8 mouse cellular contexts compared by ENCODE assay signal in genomic region chr3:27899012-27899726, GRCm38 (mm10). TPM values are rescaled to one million over a fixed set of nuclear protein-coding genes. Genes with fewer than 3 reads are reported as not detected.
DNase-seq lines count a peak whose midpoint lies in the region; ATAC-seq and TF ChIP-seq lines count a peak whose summit lies in the region.

No protein-coding gene starts in this region.

- no peaks in the 10 kb centered on the region for H3K9me3 ChIP-seq in midbrain, postnatal 0 days (ENCODE audit: low read length)
- no peaks in the 10 kb centered on the region for H3K9me3 ChIP-seq in midbrain, embryonic 15.5 days
- H3K9me3 ChIP-seq in intestine, embryonic 16.5 days (ENCODE audit: control insufficient read depth, low read length): no peaks in the 10 kb centered on the region
- H3K9me3 ChIP-seq in stomach, embryonic 16.5 days (replicated peaks; ENCODE audit: control insufficient read depth, low read length): no peaks in the 10 kb centered on the region
- H3K9me3 ChIP-seq in midbrain, embryonic 14.5 days (ENCODE audit: control insufficient read depth, low read length): no peaks in the 10 kb centered on the region

- no peak for TF ChIP-seq CTCF in midbrain, postnatal 0 days (IDR thresholded peaks at IDR 0.05)

- no peaks in the 10 kb centered on the region for H3K36me3 ChIP-seq in midbrain, postnatal 0 days (ENCODE audit: insufficient read depth, low read length)
- no peaks in the 10 kb centered on the region for H3K36me3 ChIP-seq in midbrain, embryonic 15.5 days (replicated peaks)
- H3K36me3 ChIP-seq in intestine, embryonic 16.5 days (ENCODE audit: control insufficient read depth, insufficient read depth, low read length): no peaks in the 10 kb centered on the region
- no peaks in the 10 kb centered on the region for H3K36me3 ChIP-seq in stomach, embryonic 16.5 days (ENCODE audit: control insufficient read depth, insufficient read depth, low read length)
- H3K36me3 ChIP-seq in midbrain, embryonic 14.5 days (ENCODE audit: control insufficient read depth, insufficient read depth, low read length): no peaks in the 10 kb centered on the region

- 0 out of 2 replicates have a peak, but pooled peaks cover 3% of the 10 kb centered on the region for H3K4me1 ChIP-seq in midbrain, postnatal 0 days (ENCODE audit: insufficient read depth, low read length)
- no peaks in the 10 kb centered on the region for H3K4me1 ChIP-seq in midbrain, embryonic 15.5 days
- H3K4me1 ChIP-seq in intestine, embryonic 16.5 days (ENCODE audit: control insufficient read depth, insufficient read depth, low read length): peaks cover 16% of the 10 kb centered on the region
- H3K4me1 ChIP-seq in stomach, embryonic 16.5 days (ENCODE audit: control insufficient read depth, insufficient read depth, low read length): peaks cover 19% of the 10 kb centered on the region
- no peaks in the 10 kb centered on the region for H3K4me1 ChIP-seq in midbrain, embryonic 14.5 days (ENCODE audit: control insufficient read depth, insufficient read depth, low read length)

- H3K27me3 ChIP-seq in midbrain, postnatal 0 days (ENCODE audit: insufficient read depth, low read length): no peaks in the 10 kb centered on the region
- no peaks in the 10 kb centered on the region for H3K27me3 ChIP-seq in midbrain, embryonic 15.5 days (replicated peaks)
- no peaks in the 10 kb centered on the region for H3K27me3 ChIP-seq in intestine, embryonic 16.5 days (replicated peaks; ENCODE audit: control insufficient read depth, insufficient read depth, low read length)
- H3K27me3 ChIP-seq in stomach, embryonic 16.5 days (ENCODE audit: control insufficient read depth, insufficient read depth, low read length): no peaks in the 10 kb centered on the region
- H3K27me3 ChIP-seq in midbrain, embryonic 14.5 days (ENCODE audit: control insufficient read depth, insufficient read depth, low read length): no peaks in the 10 kb centered on the region

- peak; percentile 42 for DNase-seq in midbrain, postnatal 0 days (ENCODE audit: low spot score)
- DNase-seq in gastrocnemius, postnatal 25 days: peak; percentile 79
- no peak for DNase-seq in thymus, postnatal 10 days (ENCODE audit: low spot score in 2 of 2)
- no peak for DNase-seq in spleen, postnatal 14 days (ENCODE audit: low spot score in 2 of 2)
- DNase-seq in midbrain, embryonic 14.5 days: no peak

- H3K4me2 ChIP-seq in midbrain, postnatal 0 days (ENCODE audit: low read depth, low read length, poor library complexity, severe bottlenecking): no peak overlapping the region
- H3K4me2 ChIP-seq in midbrain, embryonic 15.5 days: no peak overlapping the region
- H3K4me2 ChIP-seq in intestine, embryonic 16.5 days (ENCODE audit: low read depth, low read length): no peak overlapping the region
- no peak overlapping the region for H3K4me2 ChIP-seq in stomach, embryonic 16.5 days (ENCODE audit: low read depth, low read length)
- no peak overlapping the region for H3K4me2 ChIP-seq in midbrain, embryonic 14.5 days (ENCODE audit: low read length)

- ATAC-seq in midbrain, postnatal 0 days (ENCODE audit: low FRiP score): no peak
- ATAC-seq in midbrain, embryonic 15.5 days (replicated peaks): no peak
- ATAC-seq in intestine, embryonic 16.5 days: peak; percentile 70
- no peak for ATAC-seq in stomach, embryonic 16.5 days (ENCODE audit: insufficient read depth, low FRiP score)
- no peak for ATAC-seq in midbrain, embryonic 14.5 days (ENCODE audit: low FRiP score, low TSS enrichment)

- no peak overlapping the region for H3K27ac ChIP-seq in midbrain, postnatal 0 days (ENCODE audit: low read depth, low read length)
- H3K27ac ChIP-seq in midbrain, embryonic 15.5 days: no peak overlapping the region
- peak overlapping the region; percentile 64; the same call in 1 of the 2 replicates for H3K27ac ChIP-seq in intestine, embryonic 16.5 days (ENCODE audit: low read length)
- H3K27ac ChIP-seq in stomach, embryonic 16.5 days (ENCODE audit: low read length): peak overlapping the region; percentile 75
- H3K27ac ChIP-seq in midbrain, embryonic 14.5 days (replicated peaks; ENCODE audit: low read depth, low read length): no peak overlapping the region

- no peak overlapping the region for H3K9ac ChIP-seq in midbrain, postnatal 0 days (replicated peaks; ENCODE audit: low read length, poor library complexity, severe bottlenecking)
- no peak overlapping the region for H3K9ac ChIP-seq in midbrain, embryonic 15.5 days
- no peak overlapping the region for H3K9ac ChIP-seq in intestine, embryonic 16.5 days (ENCODE audit: low read depth, low read length)
- H3K9ac ChIP-seq in stomach, embryonic 16.5 days (ENCODE audit: low read length): 0 out of 2 replicates have a peak overlapping the region, but pooled peaks have one; percentile 23
- H3K9ac ChIP-seq in midbrain, embryonic 14.5 days (replicated peaks; ENCODE audit: low read length): no peak overlapping the region

- 78% methylated on average over 13 of the region's 13 CpGs for WGBS in midbrain, postnatal 0 days
- 76% methylated on average over 13 of the region's 13 CpGs for WGBS in midbrain, embryonic 15.5 days
- 36% methylated on average over 13 of the region's 13 CpGs for WGBS in intestine, embryonic 16.5 days
- WGBS in stomach, embryonic 16.5 days: 31% methylated on average over 13 of the region's 13 CpGs
- WGBS in midbrain, embryonic 14.5 days: 81% methylated on average over 13 of the region's 13 CpGs

- no peak overlapping the region for H3K4me3 ChIP-seq in midbrain, postnatal 0 days (ENCODE audit: low read depth, low read length)
- no peak overlapping the region for H3K4me3 ChIP-seq in midbrain, embryonic 15.5 days
- no peak overlapping the region for H3K4me3 ChIP-seq in intestine, embryonic 16.5 days (ENCODE audit: low read length)
- no peak overlapping the region for H3K4me3 ChIP-seq in stomach, embryonic 16.5 days (replicated peaks; ENCODE audit: low read length)
- H3K4me3 ChIP-seq in midbrain, embryonic 14.5 days (replicated peaks; ENCODE audit: low read depth, low read length): no peak overlapping the region

RNA-seq across cellular contexts. Expression of gene Tmem212, which starts 3.0 kb away (rescaled TPM):
- total RNA-seq in midbrain, postnatal 0 days (2014; rRNA removed): 9.1 and 9.6 TPM in 2 replicates
- polyA plus RNA-seq in midbrain, postnatal 0 days (2015; fragmentation: Nextera tagmentation; extraction: Ambion mirVana): 4.8 and 6.2 TPM in 2 replicates
- polyA plus RNA-seq in midbrain, embryonic 15.5 days (2015; fragmentation: Nextera tagmentation; extraction: Ambion mirVana): 0.25 and 0.77 TPM in 2 replicates
- total RNA-seq in gastrocnemius, postnatal 25 days (2021): not detected
- not detected in 2 replicates for polyA plus RNA-seq in intestine, embryonic 16.5 days (2015; fragmentation: Nextera tagmentation; extraction: Ambion mirVana)
- polyA plus RNA-seq in stomach, embryonic 16.5 days (2015; fragmentation: Nextera tagmentation; extraction: Ambion mirVana): not detected in 2 replicates
- polyA plus RNA-seq in midbrain, embryonic 14.5 days (2014; fragmentation: Nextera tagmentation; extraction: Ambion mirVana): not detected in 2 replicates

RNA-seq across cellular contexts. Expression of gene Pld1, which starts 39.3 kb away (rescaled TPM):
- 6.7 and 13.5 TPM in 2 replicates for total RNA-seq in midbrain, postnatal 0 days (2014; rRNA removed)
- polyA plus RNA-seq in midbrain, postnatal 0 days (2015; fragmentation: Nextera tagmentation; extraction: Ambion mirVana): 4.7 and 5.0 TPM in 2 replicates
- polyA plus RNA-seq in midbrain, embryonic 15.5 days (2015; fragmentation: Nextera tagmentation; extraction: Ambion mirVana): 3.8 and 4.0 TPM in 2 replicates
- 1 to 10 TPM; 4.4 to 5.4 TPM for total RNA-seq in gastrocnemius, postnatal 25 days (2021)
- 22.3 and 25.9 TPM in 2 replicates for polyA plus RNA-seq in intestine, embryonic 16.5 days (2015; fragmentation: Nextera tagmentation; extraction: Ambion mirVana)
- 11.4 TPM in 2 replicates for polyA plus RNA-seq in stomach, embryonic 16.5 days (2015; fragmentation: Nextera tagmentation; extraction: Ambion mirVana)
- 2.3 and 5.4 TPM in 2 replicates for polyA plus RNA-seq in midbrain, embryonic 14.5 days (2014; fragmentation: Nextera tagmentation; extraction: Ambion mirVana)

Comparison
In these comparisons a context has a peak if more than half of its experiments do, and no peak if none do; other contexts are left out.
1. DNase-seq: peak in midbrain, postnatal 0 days (single experiment) and gastrocnemius, postnatal 25 days (single experiment); none in thymus, postnatal 10 days (0 of 2), spleen, postnatal 14 days (0 of 2) and midbrain, embryonic 14.5 days (single experiment).
2. H3K27ac ChIP-seq: peak in intestine, embryonic 16.5 days (single experiment) and stomach, embryonic 16.5 days (single experiment); none in midbrain, postnatal 0 days (single experiment), midbrain, embryonic 15.5 days (single experiment) and midbrain, embryonic 14.5 days (single experiment).